Mouse (Mus musculus): Measurements from ENCODE around the gene Smyd1.

- TF ChIP-seq POLR2A (IDR thresholded peaks at IDR 0.05; ENCODE audit: control insufficient read depth, low read depth, low read length) (no peak), CTCF (IDR thresholded peaks at IDR 0.05; ENCODE audit: control insufficient read depth, insufficient read depth, insufficient replicate concordance, low read depth, low read length) (no peak)
Measured at GRCm38 (mm10) chr6:71249615-71250014, 72.4 kb downstream of the Smyd1 start.
